Mouse (Mus musculus) left cerebral cortex, postnatal 14 days (tissue): ENCODE data around the gene Tex264. TPM values are rescaled to one million over a fixed set of nuclear protein-coding genes. Genes with fewer than 3 reads are reported as not detected.

Source experiments
- DNase-seq, 2 experiments: peaks; one replicate each; pipeline ENCODE4 v3.0.0; 2021 to 2022; ENCODE audit warnings: low spot score in 2 of 2, mixed read lengths in 1 of 2
- intact Hi-C: fragments of 180-260 bp; cut with DNase I; formaldehyde crosslinking; loops from one replicate; pipeline ENCODE4 v1.15.1; 2025
- long read RNA-seq, 2 experiments: library from polyadenylated mRNA; stranded (forward); transcript quantifications; one replicate each; pipeline ENCODE4 v2.0.0; 2021
- total RNA-seq, 2 experiments: library from RNA; stranded (reverse); gene quantifications; 2 replicates each; pipeline ENCODE4 v1.2.3; 2021

Gene Tex264
- 100 to 1,000 TPM; 103 to 117 TPM for total RNA-seq
- long read RNA-seq, experiment 1, transcript Tex264-203 (6 exons, 1,364 nt), result minor isoform, 17 of 112 reads
- long read RNA-seq, experiment 1, transcript Tex264-201 (6 exons, 1,391 nt), result minor isoform, 32 of 112 reads
- long read RNA-seq, experiment 1, transcript Tex264-202 (6 exons, 1,896 nt), result major isoform, 41 of 112 reads
- long read RNA-seq, experiment 1, partial matches to known transcripts, result 7 of 112 reads
- long read RNA-seq, experiment 1, other reads (novel, unspliced or antisense), result 12 of 112 reads
- long read RNA-seq, experiment 2, transcript Tex264-203 (6 exons, 1,364 nt), result minor isoform, 12 of 81 reads
- long read RNA-seq, experiment 2, transcript Tex264-201 (6 exons, 1,391 nt), result major isoform, 34 of 81 reads
- long read RNA-seq, experiment 2, transcript Tex264-202 (6 exons, 1,896 nt), result minor isoform, 22 of 81 reads
- long read RNA-seq, experiment 2, partial matches to known transcripts, result 7 of 81 reads
- long read RNA-seq, experiment 2, other reads (novel, unspliced or antisense), result 6 of 81 reads

DNA sequence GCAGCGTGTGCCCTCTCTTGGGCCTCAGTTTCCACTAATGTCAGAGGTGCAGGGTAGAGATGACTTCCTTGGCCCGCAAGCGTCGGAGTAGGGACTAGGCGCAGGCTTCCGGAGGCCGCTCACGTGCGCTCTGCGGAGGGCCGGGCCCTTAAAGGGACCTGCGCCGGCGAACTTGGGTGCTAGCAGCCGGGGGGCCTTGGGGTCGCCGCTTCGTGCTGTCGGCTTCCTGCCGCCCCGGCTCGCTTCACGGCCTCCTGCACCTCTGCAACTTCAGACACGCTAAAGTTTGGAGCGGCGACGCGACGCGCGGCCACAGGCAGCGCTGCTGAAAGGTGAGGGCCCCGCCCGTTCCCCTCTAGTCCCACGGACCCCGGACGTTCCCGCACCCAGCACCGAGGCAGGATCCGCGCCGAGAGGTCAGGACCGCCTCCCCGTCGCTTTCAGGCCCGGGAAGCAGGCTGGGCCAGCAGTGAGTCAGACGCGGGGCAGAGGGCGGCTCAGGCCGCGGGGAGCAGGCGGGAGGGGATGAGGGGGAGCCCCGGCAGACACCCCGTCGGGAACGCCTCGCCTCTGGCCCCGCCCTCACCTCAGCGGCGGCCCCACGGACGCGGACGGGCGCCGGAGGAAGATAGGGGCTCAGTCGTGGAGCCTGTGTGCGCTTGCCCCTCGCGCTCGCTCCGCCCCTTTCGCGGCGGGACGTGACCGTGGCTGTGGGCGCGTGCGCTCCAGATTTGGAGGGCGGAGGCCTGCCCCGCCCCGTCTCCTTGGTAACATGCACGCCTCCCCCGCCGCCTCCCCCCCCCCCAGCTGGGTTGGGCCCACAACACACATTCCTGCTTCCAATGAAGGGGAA lies at the start of gene Tex264:
Gene Tex264 (minus strand): TSS at position 679 of the 853 bp plus-strand sequence.
- intact Hi-C loops, result loop anchor here (5.0 kb wide), 1 partner anchor 137 kb away; the partner anchor contains the start of gene Dcaf1
- DNase-seq, result peak; percentile 78 to 85

DNA sequence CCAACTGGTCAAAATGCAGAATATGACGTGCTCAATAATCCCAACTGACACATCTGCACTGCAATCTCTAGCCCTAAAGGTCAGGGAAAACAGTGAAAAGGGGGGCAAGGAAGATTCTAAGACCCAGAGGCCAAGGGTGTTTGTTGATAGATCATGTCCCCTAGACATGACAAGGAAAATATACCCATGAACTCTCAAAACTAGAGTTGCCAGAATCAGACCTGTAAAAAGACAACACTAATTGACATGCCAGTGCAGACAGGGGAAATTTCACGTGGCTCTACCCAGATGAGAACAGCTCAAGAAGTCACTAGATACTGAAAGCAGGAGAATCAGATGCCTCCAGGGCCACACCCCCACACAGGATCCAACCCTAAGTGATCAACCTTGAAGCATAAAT lies 48.0 kb upstream of the Tex264 start:
- no peak for DNase-seq
- intact Hi-C loops, result no loop called here

DNA sequence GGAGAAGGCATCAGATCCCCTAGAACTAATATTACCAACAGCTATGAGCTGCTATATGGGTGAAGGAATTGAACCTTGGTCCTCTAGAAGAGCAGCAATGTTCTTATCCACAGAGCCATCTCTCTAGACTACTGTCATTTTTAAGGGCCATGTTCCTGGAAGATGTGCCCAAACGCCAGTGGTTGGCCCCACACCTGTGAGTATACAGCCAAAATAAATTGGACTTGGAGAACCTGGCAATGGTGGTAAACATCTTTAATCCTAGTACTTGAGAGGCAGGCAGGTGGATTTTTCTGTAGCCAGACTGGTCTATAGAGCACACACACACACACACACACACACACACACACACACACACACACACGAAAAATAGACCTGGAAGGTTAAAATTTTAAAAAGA lies 43.7 kb upstream of the Tex264 start:
- intact Hi-C loops, result no loop called here
- no peak for DNase-seq

DNA sequence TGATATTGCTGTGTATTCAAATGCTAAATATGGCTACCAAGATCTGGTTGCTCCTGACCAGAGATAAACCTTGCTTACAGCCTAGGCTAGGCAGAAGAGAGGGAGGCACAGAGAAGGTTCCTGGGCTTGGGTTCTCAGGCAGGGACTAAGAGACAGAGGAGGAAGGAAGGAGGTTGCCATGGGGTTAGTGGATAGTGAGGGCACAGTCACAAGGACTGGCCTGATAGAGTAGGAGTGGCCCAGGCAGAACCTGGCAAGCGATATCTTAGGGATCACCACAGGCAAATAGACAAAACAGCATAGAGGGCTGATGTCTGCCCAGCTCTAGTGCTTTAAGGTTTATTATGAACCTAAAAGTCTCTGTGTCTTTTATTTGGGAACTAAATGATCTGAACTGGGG lies 41.2 kb upstream of the Tex264 start:
- DNase-seq, result no peak
- intact Hi-C loops, result no loop called here

DNA sequence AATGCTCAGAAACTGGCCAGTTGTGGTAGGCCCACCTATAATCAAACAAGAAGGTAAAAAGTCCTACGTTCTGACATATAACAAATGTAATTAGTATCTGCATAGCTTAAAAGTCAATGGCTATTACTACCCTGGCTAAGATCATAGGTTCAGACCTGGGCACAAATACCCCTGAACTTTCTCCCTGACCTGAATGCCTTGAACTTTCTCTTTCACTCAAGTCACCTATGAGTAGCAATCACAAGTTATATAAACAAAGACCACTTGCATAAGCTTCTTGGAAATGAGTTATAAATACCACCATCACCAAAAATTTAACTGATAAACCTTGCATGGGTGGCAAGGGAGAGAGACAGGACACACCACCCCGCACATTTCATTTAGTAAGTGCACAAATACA lies 39.7 kb upstream of the Tex264 start:
- intact Hi-C loops, result no loop called here
- no peak for DNase-seq

DNA sequence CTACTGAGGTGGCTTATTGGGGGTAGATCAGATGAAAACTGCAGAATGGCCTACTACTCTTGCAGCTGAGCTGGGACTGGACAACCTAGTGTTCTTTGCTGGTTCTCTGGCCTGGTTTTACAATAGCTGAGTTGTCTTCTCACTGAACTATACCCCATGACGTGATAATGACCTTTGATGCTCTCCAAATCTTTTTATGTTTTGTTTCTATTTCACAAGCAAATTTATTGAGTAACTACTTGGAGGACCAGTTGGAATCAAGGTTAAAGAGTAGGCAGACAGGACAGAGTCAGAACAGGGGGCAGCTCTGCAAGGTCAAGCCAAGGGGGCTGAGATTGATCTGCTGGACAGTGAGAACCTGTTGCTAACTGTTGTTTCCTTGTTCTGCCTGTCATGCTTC lies 39.1 kb upstream of the Tex264 start:
- intact Hi-C loops, result no loop called here

DNA sequence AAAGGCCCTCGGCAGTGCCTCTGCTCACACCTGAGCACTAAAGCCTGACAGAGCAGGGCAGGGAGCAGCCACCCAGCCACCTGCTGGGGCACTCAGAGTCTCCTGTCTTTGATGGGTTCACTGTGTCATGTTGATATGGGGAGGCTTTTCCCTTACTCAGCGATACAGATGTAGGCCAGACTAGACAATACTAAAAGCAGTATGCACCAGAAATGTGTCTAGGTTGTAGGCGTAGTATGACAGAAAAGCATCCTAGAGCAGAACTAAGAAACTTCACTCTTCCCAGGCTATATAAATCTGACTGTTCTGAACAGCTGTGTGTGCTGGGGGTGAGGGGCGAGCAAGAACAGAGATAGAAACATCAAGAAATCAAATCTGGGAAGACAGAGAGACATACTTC lies 31.0 kb upstream of the Tex264 start:
- DNase-seq, result no peak
- intact Hi-C loops, result no loop called here

More for the DNA sequence above, 39.1 kb upstream of the Tex264 start:
- DNase-seq, result no peak

DNA sequence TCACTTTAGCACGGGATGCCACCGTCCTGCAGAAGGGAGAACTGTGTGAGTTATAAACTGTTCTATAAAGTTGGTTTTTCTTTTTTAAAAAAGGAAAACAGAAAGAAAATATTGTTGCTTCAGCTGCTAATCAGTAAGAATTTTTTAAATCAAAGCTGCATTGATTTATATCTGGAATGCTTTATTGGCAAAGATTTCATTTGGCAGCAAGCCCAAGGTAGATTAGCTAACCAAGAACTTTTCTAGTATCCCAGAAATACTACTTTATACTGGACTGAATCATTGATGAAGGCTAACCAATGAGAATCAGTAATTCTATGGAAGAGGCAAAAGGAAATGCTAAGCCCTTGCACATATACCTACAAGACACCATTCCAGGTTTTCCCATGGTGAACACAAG lies 30.5 kb upstream of the Tex264 start:
- no peak for DNase-seq
- intact Hi-C loops, result no loop called here

DNA sequence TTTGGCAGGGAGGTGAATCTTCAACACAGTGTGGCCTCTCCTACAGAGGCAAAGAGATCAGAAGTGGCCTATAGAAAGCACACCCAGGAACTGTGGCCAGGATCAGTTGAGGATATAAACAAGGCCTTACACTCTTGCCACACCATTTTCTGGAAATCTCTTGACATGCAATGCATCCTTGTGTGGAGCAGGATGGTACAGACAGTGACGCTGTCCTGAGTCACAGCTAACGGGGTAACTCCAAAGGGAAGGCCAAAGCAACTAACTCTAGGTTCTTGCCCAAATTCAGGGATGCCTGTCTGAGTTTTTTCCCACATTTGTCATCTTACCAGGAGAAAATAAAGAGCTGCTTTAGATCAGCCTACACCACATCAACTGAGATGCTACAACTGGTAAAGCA lies 26.7 kb upstream of the Tex264 start:
- intact Hi-C loops, result no loop called here
- DNase-seq, result no peak

DNA sequence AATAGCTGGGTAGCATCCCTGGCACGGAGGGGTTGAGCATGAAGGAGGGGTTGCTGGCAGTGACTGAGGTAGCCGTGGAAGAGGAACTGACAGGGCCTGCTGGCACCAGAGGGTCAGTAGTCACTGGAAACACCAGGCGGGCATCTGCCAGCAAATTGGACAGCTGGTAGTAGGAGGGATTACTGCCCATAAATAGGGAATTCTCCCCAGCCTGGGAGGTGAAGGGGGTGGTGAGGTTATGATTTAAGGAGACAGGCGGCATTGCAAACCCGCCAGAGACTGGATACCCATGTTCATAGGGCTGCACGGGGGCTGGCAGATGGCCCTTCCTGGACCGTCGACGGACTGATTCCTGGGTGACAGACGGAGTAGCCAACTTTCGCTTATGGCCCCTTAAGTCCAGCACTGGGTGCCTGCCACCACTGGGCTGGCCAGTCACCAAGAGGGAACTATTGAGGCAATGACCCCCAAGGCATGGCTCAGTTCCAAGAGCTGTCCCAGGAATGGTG lies 7.3 kb upstream of the Tex264 start:
- intact Hi-C loops, result no loop called here
- DNase-seq, result no peak

DNA sequence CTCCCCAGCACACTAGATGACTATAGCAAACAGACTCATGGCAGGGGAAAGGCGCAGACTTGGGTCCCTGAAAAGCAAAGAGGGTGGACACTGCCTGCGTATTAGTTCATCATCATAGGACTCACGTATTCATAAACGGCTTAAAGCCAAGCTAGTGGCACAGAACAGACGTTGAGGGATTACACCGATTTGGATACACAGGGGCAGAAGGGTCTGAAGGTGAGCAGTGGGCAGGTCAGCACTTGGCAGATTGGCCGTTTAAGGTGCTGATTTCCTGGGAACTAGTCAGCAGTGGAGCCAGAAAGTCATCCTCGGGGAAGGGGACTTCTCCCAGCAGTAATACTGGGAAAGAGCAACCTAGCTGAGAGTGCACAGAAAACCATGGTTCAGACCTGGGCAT lies 3.1 kb upstream of the Tex264 start:
- intact Hi-C loops, result loop anchor here (5.0 kb wide), 1 partner anchor 133 kb away; the partner anchor contains the start of gene Dcaf1
- no peak for DNase-seq

DNA sequence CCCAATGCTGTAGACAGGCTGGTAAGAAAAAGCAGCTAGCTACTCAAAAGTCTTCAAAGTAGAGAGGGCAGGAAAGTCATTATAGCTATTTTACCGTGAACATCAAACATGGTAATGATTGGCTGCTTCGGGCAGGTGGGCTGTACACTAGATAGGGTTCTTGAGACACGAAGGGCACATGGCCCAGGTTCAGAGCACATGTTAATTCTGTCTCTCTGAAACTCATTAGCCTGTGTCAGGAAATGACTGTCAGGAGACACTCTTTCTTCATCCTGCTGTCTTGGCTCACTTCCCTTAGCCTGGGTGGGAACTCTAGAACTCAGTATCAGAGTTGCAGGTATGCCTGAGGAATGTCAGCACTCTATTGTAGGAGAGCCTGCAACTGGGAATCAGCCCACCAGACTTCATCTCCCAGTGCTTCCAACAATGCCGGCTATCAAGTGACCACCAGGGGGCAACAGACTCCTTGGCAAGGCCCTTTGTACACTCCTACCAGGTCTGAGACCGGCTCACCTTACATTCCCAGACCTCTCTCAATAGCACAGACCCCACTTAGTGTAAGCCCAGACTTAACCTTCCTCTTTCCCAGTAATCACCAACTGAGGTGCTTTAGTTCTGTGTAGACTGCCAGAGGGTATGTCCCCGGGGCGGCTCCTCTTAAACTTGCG lies 1.4 kb upstream of the Tex264 start:
- intact Hi-C loops, result loop anchor here (5.0 kb wide), 1 partner anchor 135 kb away; the partner anchor contains the start of gene Dcaf1
- DNase-seq, result peak; percentile 74 to 81

DNA sequence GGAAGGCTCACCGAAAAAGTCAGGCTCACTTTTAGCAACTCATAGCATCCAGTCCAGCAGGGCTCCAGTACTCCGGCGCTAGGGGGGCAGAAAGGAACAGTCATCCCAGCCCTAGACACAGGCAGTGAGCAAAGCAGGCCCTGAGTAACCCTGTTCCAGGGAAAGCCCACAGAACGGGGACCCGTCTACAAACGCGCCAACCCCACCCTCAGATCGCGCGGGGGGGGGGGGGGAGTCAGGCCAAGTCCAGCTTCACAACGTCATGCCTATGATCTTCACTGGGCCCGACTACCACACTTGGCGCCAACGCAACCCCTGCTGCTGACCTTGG lies 844 bp downstream of the Tex264 start:
- DNase-seq, result no peak
- intact Hi-C loops, result loop anchor here (5.0 kb wide), 1 partner anchor 137 kb away; the partner anchor contains the start of gene Dcaf1

DNA sequence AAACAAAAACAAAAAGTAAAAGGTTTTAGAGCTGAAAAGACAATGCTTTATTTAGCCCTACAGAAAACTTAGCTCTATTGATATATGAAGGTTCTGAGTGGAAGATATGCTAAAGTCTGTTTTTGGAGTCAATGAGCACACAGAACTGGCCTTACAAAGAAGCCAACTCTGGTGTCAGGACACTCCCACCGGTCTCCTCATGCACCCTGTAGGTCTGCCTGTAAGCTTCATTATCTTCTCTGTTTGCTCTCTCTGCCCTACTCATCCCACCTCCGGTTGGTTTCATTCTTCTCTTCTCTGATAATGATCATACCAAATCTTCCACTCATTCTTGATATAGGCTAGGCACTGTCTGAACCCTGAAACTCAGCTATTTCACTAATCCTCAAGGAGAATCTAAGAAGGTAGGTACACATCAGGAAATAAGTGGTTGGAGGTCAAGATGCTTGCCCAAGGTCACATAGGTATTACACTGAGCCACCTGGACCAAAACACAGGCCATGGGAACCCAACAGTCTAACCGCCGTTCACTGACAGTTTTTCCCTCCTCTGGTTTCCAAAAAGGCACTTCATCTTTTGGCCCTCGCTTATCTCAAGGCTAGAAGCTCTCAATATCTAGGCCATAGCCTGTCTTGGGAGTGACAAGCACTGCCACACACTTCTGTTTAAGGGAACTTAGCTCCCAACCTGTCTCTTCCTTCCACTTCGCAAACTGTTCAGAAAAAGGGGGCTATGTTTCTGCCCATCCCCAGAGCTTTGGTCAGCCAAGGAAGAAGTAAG lies 1.4 kb downstream of the Tex264 start:
- no peak for DNase-seq
- intact Hi-C loops, result no loop called here

DNA sequence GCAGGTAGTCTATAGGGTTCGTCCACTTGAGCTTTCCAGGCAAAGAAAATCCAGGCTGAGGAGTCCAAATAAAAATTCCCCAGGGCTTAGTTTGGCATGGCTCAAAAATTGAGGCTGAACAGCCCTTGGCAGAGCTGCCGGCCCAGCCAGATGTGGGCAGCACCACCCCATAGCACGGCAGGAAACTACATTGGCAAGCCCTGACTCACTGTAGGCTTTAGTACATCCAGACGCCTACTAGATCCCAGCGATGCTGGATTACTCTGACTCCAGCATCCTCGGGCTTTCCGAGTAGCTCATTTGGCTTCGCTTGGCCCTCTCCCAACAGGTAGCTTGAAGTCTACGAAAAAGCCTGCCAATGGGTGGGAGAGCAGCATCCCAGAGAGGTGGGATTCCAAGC lies 4.7 kb downstream of the Tex264 start:
- DNase-seq, result no peak
- intact Hi-C loops, result no loop called here

DNA sequence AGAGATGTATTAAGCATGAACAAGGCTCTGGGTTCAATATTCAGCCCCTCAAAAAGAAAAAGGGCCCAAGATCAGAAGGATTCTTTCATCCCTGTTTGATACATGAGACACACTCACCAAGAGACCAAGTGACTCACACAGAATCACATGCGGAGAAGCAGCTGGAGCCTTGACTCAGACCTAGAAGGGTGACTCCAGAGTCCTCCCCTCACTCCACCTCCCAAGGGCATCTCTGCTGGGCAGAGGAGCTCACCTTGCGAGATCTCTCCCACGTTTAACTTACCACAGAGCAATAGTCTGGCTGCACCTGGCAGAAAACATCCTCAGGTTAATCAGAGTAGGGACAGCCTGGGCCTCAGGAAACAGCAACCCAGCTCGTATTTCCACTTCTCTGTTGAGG lies 7.5 kb downstream of the Tex264 start:
- intact Hi-C loops, result loop anchor here (5.0 kb wide), 1 partner anchor 209 kb away; the partner anchor contains the start of gene Rbm15b
- no peak for DNase-seq

DNA sequence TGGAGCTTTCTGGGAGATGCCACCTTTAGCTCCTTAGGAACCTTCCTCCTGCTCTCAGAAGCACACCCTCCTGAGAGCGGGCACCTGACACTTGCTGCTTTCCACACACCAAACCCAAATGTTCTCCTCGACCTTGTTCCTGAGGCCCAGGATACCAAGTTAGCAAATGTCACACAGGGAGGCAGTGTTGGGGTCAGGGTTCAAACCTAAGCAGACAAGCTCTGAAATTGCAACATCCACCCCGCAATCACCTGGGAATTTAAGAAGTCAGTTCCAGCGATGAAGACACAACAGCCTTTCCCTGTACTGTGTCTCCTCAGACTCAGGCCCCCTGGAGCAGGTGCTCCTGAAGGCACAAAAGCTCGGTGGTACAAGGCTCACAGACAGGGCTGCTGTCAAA lies 8.0 kb downstream of the Tex264 start:
- no peak for DNase-seq
- intact Hi-C loops, result loop anchor here (5.0 kb wide), 1 partner anchor 210 kb away; the partner anchor contains the start of gene Rbm15b

DNA sequence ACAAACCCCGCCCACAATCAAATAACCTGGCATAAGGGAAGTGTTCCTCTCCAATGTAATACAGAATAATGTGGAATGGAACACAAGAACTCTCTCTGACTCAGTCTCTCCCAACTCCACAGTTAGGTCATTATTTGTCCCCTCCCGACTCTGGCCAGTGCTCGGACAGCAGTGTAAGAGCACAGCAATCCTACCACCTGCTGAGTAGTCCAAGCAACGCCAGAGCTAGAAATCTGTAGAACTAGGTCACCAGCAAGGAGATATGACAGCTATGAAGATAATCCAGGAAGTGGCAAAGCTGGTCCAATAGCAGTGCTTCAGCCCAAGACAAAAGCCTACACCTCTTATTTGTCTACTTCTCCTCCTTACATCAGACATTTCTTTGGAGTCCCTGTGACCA lies 9.2 kb downstream of the Tex264 start:
- intact Hi-C loops, result loop anchor here (5.0 kb wide), 1 partner anchor 211 kb away; the partner anchor contains the start of gene Rbm15b
- DNase-seq, result no peak

DNA sequence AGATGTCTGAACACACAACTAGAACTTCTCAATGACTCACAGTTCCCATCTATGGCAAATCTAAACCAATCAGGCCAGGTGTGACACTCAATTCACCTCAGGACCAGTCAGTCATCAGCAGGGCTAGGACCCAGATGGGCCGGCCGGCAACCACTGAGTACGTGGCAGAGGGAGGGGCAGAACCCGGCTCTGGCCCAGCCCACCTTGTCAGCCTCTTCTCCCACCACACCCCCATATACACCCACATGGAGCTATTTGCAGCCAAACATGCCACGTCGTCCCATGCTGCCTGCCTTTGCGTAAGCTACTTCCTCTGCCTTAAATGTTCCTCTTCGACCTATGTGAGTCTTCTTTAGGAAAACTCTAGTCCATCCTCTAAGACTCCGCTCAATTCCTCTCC lies 9.8 kb downstream of the Tex264 start:
- intact Hi-C loops, result loop anchor here (5.0 kb wide), 1 partner anchor 211 kb away; the partner anchor contains the start of gene Rbm15b
- peak in 1 of 2 experiments; percentile 45 for DNase-seq
